Mouse (Mus musculus) embryo, embryonic 11.5 days (tissue): ENCODE data around the gene Slc44a5.
A peak's percentile ranks its signal among the peaks of the same experiment; 100 is the strongest.

ENCODE experiments used
- DNase-seq: peaks from one replicate; pipeline ENCODE4 v3.0.0-alpha.2; 2012; ENCODE audit warnings: low read depth, low spot score

Slc44a5 gene

DNA sequence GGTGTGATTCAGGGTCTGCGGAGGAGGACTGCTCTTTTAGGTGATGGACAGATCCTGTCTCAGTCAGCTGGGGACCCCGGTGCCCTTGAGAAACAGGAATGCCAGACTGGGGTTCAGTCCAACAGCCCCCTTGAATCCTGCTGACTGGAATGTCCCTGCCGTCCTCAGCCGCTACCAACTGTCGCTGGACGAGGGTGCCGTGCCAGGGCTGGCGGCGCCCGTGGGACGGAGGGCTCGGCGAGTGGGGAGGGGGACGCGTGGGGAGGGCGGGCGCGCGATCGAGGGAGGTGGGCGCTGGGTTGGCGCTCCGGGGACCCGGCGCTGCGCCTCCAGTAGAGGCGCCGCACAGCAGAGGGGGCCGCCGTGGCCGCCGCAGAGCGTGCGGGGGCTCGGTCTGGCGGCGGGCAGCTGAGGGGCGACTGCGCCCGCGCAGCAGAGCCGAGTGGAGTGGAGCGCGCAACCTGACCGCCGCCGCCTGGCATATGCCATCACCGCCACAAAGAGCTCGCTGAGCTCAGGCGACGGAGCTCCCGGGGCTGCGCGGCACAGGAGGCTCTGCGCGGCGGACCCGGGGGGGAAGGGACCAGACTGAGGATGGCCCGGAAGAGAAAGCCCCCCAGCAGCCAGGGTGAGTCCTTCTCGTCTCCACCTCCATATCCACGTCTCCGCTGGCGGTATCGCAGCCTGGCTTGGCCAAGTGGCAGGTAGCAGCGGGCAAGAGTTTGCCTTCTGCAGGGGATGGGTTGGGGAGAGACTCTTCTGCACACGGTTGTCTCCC lies at the start of gene Slc44a5:
Slc44a5 (plus strand) TSS at position 266 of the 778 bp plus-strand sequence.
- DNase-seq = no peak

DNA sequence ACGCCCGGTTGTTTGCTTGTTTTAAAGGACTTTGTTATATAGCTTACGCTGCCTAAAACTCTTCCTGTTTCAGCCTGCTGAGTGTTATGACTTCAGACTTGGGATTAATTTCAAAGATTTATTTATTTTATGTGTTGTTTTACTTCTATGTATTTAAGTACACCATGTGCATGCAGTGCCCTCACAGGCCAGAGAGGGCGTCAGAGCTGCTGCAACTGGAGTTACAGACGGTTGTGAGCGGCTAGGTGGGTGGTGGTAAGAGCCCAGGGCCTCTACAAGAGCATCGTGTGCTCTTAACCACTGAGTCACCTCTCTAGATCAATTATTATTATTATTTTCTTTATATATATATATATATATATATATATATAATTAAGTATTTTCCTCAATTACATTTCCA lies 46.9 kb upstream of the Slc44a5 start:
- DNase-seq = no peak

DNA sequence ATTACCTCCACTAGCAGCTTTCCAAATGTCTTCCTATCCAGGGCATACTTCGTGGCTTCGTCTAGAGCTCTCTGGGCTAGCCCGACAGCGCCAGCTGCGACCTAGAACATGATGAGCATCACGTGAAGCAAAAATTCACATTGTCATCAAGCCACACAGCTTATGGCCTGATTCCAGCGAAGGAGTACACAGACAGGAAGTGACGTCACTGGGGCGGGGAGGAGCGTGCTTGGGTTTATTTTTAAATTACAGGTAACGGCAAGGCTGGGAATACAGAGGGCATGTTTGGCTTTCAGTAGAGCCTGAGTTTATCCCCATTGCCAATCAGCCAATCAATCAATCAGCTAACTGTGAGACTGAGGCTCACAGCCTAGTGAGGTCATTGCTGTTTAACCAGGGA lies 43.7 kb upstream of the Slc44a5 start:
- no peak for DNase-seq

DNA sequence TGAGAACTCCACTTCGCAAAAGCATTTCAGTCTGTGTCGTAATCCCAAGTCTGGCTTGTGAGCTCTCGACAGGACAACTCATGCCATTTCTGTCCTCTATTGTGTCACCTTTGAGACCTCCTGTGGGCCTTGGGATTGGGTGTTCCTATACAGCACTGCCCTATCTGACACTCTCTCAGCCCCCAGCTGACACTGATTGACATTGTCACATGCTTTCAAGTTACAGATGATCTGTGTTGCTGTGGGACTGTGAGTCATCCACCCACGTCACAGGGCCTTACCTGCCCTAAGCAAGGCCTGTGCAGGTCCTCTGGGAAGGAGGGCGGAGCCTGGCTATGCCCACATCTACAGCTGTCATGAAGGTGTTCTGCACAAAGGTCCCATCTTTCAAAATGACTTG lies 40.8 kb upstream of the Slc44a5 start:
- DNase-seq = no peak

DNA sequence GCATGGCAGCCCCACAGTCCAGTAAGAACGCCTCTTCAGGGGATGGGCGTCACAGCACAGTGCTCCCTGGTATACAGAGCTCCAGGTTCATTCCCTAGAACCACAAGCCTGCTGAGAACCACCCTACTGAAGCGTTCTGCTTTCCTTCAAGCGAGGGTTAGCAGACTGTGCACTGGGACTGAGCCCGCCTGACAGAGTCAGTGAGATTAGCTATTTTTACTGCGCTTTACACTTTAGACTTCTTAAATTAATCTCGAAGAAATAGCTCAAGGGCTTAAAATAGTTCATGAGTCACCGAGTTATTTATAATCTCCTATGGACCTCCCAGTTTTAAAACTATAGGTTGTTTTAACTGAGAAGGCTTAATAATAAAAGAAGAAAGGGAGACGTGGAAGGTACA lies 37.4 kb upstream of the Slc44a5 start:
- DNase-seq = no peak

DNA sequence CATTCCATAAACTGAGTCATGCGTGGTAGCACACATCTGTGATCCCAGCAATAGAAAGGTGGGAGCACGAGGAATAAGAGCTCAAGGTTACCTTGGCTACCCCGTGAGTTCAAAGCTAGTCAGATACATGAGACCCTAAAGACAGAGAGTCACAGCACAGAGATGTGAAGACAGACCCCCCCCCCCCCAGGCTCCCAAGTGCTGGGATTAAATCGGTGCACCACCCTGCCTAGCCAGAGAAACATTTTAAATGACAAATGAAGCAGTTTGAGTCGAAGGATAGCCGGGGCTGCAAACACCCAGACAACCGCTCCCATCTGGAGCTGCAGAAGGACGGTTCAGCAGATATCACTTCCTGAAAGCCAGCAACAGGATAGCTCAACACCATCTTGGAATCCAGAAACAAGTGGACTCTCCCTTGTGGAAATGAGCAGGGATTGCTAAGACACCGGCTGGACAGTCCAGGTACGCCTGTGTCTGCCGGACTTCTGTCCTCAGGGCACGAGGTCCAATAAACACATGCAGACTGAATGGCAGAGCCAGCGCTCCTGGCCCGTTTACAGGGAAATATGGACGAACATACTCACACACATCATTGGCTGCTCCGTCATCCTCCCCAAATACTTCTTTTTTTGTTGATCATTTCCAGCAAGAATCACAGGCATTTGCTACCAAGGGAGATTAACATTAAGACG lies 36.0 kb upstream of the Slc44a5 start:
- DNase-seq = no peak

GRCm38 (mm10) chr3:153940021-153940420 lies 33.2 kb upstream of the Slc44a5 start:
- no peak for DNase-seq

- no peak for DNase-seq
Measured at GRCm38 (mm10) chr3:153940486-153940885, 32.8 kb upstream of the Slc44a5 start.

DNA sequence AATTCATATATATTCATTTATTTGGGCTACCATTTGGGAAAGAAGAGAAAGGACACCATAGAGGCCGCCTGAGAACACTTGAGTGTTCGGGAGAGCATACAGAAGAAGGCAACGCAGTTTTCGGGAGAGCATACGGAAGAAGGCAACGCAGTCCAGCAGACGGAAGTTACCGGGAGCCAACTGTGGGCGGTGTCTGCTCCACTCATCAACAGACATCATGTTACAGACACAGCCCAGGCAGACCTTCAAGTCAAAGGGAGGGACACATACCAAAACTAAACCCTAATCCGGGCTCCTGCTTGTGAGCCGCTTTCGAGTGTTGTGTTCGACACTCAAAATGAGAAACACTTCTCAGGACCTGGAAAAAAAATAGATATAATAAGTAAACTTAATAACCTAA lies 31.6 kb upstream of the Slc44a5 start:
- DNase-seq = no peak

GRCm38 (mm10) chr3:153943003-153943640 lies 30.1 kb upstream of the Slc44a5 start:
- peak; percentile 36 for DNase-seq

GRCm38 (mm10) chr3:153943901-153944334 lies 29.3 kb upstream of the Slc44a5 start:
- no peak for DNase-seq

GRCm38 (mm10) chr3:153944335-153944990 lies 28.8 kb upstream of the Slc44a5 start, which contains the start of gene Acadm:
Gene Acadm (minus strand): TSS chr3:153944632.
- DNase-seq = peak; percentile 96

DNA sequence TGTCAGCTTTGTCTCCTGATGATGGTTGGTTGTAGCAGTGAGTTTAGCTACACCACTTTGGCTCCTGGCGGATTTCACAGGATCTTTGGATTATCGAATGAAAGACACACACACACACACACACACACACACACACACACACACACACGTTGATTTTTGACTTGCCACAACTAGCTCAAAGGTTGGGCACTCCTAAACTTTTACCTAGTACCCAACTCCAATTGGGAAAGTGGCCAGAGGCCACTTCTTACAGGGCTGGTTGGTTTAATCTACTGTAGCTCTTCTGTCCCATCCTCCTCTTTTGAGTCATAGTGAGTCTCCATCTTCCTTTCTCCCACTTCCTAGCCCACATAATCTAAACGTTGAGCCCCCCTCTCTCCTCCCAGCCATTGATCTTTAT lies 26.0 kb upstream of the Slc44a5 start:
- DNase-seq = no peak

DNA sequence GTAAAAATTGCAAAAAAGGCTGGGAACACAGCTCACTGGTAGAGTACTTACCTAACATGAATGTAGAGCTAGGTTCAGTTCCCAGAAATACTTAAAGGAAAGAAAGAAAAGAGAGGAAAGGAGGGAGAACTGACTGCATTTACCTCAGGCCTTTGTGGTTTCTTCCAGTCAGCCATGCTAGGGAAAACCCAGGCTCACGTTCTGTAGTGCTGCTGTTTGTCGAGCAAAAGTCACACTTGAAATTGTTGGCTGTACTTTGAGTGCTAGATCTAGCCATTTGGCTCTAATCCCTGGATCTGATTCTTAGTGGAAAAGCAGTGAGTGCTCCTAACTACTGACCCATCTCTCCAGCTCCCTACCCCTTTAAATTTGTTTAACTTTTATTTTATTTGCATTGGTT lies 25.1 kb upstream of the Slc44a5 start:
- no peak for DNase-seq

DNA sequence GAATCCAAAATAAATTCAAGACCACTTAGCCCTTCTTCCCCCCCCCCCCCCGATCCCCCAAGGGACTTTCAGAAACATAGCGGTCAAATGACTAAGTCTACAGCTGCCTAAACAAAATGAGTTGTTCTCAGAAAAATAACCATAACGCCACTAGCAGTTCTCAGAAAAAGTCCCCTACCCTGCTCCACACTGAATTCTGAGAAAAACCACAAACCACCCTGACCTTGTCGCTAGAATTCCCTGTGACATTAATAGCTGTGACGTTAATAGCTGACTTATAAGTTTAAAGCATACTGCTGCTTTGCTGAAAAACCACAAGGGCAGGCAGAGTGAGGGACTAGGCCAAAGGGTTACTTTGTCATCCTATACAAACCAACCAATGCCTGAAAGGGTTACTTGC lies 15.3 kb upstream of the Slc44a5 start:
- DNase-seq = no peak

- DNase-seq = no peak
Measured at GRCm38 (mm10) chr3:153959035-153959730, 14.1 kb upstream of the Slc44a5 start.

DNA sequence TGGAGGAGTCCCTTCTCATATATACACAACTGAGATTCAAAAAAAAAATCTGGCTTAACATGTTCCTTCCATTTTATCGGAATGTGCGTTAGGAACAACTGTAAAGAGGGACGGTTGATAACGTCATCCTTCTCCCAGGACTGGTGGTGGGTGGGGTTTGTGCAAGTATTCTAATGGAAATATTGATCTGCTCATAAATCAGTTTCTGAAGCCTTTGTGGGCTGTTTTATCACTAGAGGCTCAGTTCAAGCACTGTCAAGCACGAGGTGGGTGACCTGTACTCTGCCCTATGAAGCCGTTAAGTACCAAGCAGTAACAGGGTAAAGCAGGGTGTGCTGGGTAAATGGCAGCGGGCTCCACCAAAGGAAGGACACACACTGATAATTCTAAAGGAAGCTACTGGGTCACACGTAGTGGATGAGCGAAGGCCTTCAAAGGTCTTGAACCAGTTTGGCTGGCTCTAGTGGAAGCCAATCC lies 13.5 kb upstream of the Slc44a5 start:
- no peak for DNase-seq

GRCm38 (mm10) chr3:153960884-153961283 lies 12.4 kb upstream of the Slc44a5 start:
- DNase-seq = no peak

GRCm38 (mm10) chr3:153961632-153962389 lies 11.4 kb upstream of the Slc44a5 start:
- no peak for DNase-seq

DNA sequence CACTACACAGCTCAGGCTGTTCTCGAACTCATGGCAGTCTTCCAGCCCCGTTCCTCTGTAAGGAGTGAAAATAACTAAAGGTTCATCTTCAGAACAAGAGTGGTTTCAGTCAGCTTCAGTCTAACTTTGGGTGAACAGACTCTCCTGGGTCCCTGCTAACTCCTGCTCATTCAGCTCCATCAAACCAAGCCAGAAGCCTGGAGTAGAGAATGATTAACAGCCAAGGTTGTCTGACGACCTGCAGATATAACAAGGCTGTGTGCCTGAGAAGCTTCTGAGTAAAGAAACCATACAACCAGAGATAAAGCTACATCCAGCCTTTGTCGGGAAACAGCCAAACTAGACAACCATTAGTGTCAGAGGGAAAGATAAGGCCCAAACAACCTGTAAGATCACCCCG lies 5.8 kb upstream of the Slc44a5 start:
- DNase-seq = no peak

DNA sequence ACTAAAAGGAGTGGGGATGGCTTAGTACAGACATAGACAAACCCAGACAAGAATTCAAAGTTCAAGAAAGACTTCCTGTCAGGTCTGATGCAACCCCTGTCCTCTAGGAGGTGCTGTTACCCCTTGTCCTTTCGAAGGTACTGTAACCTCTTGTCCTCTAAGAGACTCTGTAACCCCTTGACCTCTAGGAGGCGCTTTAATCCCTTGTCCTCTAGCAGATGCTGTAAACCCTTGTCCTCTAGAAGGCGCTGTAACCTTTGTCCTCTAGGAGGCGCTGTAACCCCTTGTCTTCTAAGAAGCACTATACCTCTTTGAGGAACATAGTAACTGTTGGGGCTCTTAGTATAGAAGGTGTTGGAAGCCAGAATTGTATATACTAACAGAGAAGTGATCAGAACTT lies 4.7 kb upstream of the Slc44a5 start:
- DNase-seq = no peak
